Mouse (Mus musculus): ENCODE measurements around the gene Nktr. TPM values are rescaled to one million over a fixed set of nuclear protein-coding genes. Genes with fewer than 3 reads are reported as not detected.
A peak's percentile ranks its signal among the peaks of the same experiment; 100 is the strongest.

The Nktr gene
- total RNA-seq, 1 experiment from 2014 or later = 118 TPM

- peak; percentile 3; the same call in 1 of the 2 replicates for ATAC-seq (replicated peaks; ENCODE audit: low read depth, poor library complexity, severe bottlenecking)
Observed at GRCm38 (mm10) chr9:121706029-121706675, 12.8 kb upstream of the Nktr start.

GRCm38 (mm10) chr9:121707801-121708200 lies 11.2 kb upstream of the Nktr start:
- ATAC-seq (replicated peaks; ENCODE audit: low read depth, poor library complexity, severe bottlenecking) = no peak

- ATAC-seq (replicated peaks; ENCODE audit: low read depth, poor library complexity, severe bottlenecking) = peak; percentile 10
Observed at GRCm38 (mm10) chr9:121708506-121709486, 10.2 kb upstream of the Nktr start.

GRCm38 (mm10) chr9:121709898-121710583 lies 8.9 kb upstream of the Nktr start, which contains the start of gene Ss18l2:
TSS of gene Ss18l2 (plus strand) at chr9:121710329.
- peak; percentile 83 for ATAC-seq (replicated peaks; ENCODE audit: low read depth, poor library complexity, severe bottlenecking)

- ATAC-seq (replicated peaks; ENCODE audit: low read depth, poor library complexity, severe bottlenecking) = peak; percentile 30
Observed at GRCm38 (mm10) chr9:121710584-121710975, 8.4 kb upstream of the Nktr start.

- ATAC-seq (replicated peaks; ENCODE audit: low read depth, poor library complexity, severe bottlenecking) = no peak
Observed at GRCm38 (mm10) chr9:121717048-121717447, 1.9 kb upstream of the Nktr start.

- ATAC-seq (replicated peaks; ENCODE audit: low read depth, poor library complexity, severe bottlenecking) = 0 out of 2 replicates have a peak, but pooled peaks have one; percentile 9
Observed at GRCm38 (mm10) chr9:121718070-121718705, 781 bp upstream of the Nktr start.

- ATAC-seq (replicated peaks; ENCODE audit: low read depth, poor library complexity, severe bottlenecking) = peak; percentile 33
Observed at GRCm38 (mm10) chr9:121719347-121720331, 670 bp downstream of the Nktr start.

GRCm38 (mm10) chr9:121740490-121740889 lies 21.5 kb downstream of the Nktr start:
- ATAC-seq (replicated peaks; ENCODE audit: low read depth, poor library complexity, severe bottlenecking) = no peak

- ATAC-seq (replicated peaks; ENCODE audit: low read depth, poor library complexity, severe bottlenecking) = no peak
Observed at GRCm38 (mm10) chr9:121741168-121741567, 22.2 kb downstream of the Nktr start.

- ATAC-seq (replicated peaks; ENCODE audit: low read depth, poor library complexity, severe bottlenecking) = 0 out of 2 replicates have a peak, but pooled peaks have one; percentile 36
Observed at GRCm38 (mm10) chr9:121744051-121744450, 25.1 kb downstream of the Nktr start.

- no peak for ATAC-seq (replicated peaks; ENCODE audit: low read depth, poor library complexity, severe bottlenecking)
Observed at GRCm38 (mm10) chr9:121752774-121753173, 33.8 kb downstream of the Nktr start.

- no peak for ATAC-seq (replicated peaks; ENCODE audit: low read depth, poor library complexity, severe bottlenecking)
Observed at GRCm38 (mm10) chr9:121754624-121755023, 35.7 kb downstream of the Nktr start.

- no peak for ATAC-seq (replicated peaks; ENCODE audit: low read depth, poor library complexity, severe bottlenecking)
Observed at GRCm38 (mm10) chr9:121756785-121757184, 37.8 kb downstream of the Nktr start.

GRCm38 (mm10) chr9:121757432-121757831 lies 38.5 kb downstream of the Nktr start:
- ATAC-seq (replicated peaks; ENCODE audit: low read depth, poor library complexity, severe bottlenecking) = peak; percentile 75

- ATAC-seq (replicated peaks; ENCODE audit: low read depth, poor library complexity, severe bottlenecking) = 0 out of 2 replicates have a peak, but pooled peaks have one; percentile 5
Observed at GRCm38 (mm10) chr9:121757835-121758814, 39.2 kb downstream of the Nktr start.
